Mouse (Mus musculus) embryonic fibroblast, embryonic 13.5 days (primary cell): ENCODE measurements around the gene Tmem106b.

Experiments used
- CTCF ChIP-seq: IDR thresholded peaks from 2 replicates; pipeline ENCODE4 v1.5.1; 2011; ENCODE audit warnings: mild to moderate bottlenecking, control low read depth, low read length, moderate library complexity, borderline replicate concordance; ENCODE audit not compliant: insufficient read depth
- POLR2A ChIP-seq: IDR thresholded peaks from 2 replicates; pipeline ENCODE4 v1.6.1; 2011; ENCODE audit warnings: low read depth, mild to moderate bottlenecking, control low read depth, low read length, moderate library complexity

DNA sequence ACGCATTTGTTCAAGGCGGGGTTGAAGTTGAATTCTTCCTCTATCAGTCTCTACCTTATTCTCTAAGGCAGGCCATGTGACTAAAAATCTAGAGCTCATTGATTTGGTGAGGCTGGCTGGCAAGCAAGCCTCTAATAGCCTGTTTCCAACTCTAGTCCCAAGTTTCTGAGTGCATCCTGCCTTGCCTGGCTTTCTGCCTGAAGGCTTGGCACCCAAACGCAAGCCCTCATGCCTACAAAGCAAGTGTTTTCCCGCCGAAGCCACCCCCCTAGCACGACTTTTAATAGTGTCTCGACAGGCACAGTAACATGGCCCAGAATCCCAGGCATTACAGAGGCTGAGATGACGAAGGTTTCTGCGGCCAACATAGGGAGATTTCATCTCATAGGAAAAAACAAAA lies 13.3 kb downstream of the Tmem106b start:
- no peak for TF ChIP-seq CTCF
- no peak for TF ChIP-seq POLR2A
